Mouse (Mus musculus) neural tube, embryonic 11.5 days (tissue): Measurements from ENCODE around the gene Sox14. TPM values are rescaled to one million over a fixed set of nuclear protein-coding genes. Genes with fewer than 3 reads are reported as not detected.
A peak's percentile ranks its signal among the peaks of the same experiment; 100 is the strongest.

Source experiments
- ATAC-seq: fragments of 200-750 bp; cut with Nextera tagmentation; 2 replicates; pipeline ENCODE4 v1.8.0; 2017; ENCODE audit warnings: moderate number of reproducible peaks, mild to moderate bottlenecking, moderate TSS enrichment, moderate library complexity; ENCODE audit not compliant: insufficient read depth, low FRiP score, low TSS enrichment
- DNase-seq: peaks from one replicate; pipeline ENCODE4 v3.0.0-alpha.2; 2015; ENCODE audit warnings: low spot score
- H3K27ac ChIP-seq: fragments of 300-500 bp; sonication (generic); 2 replicates; pipeline ENCODE4 v1.5.1; 2014; ENCODE audit warnings: low read depth, mild to moderate bottlenecking, low read length
- H3K27me3 ChIP-seq: fragments of 300-500 bp; sonication (generic); 2 replicates; pipeline ENCODE4 v1.6.1; 2014; ENCODE audit warnings: mild to moderate bottlenecking, low read length, mixed read lengths; ENCODE audit not compliant: control insufficient read depth, insufficient read depth
- H3K36me3 ChIP-seq: fragments of 300-500 bp; sonication (generic); 2 replicates; pipeline ENCODE4 v1.6.1; 2014; ENCODE audit warnings: mild to moderate bottlenecking, low read length, moderate library complexity, mixed read lengths; ENCODE audit not compliant: control insufficient read depth, insufficient read depth
- H3K4me1 ChIP-seq: fragments of 300-500 bp; sonication (generic); 2 replicates; pipeline ENCODE4 v1.6.1; 2014; ENCODE audit warnings: low read length, mixed read lengths; ENCODE audit not compliant: control insufficient read depth, insufficient read depth
- H3K4me2 ChIP-seq: fragments of 300-500 bp; sonication (generic); 2 replicates; pipeline ENCODE4 v1.6.1; 2014; ENCODE audit warnings: low read depth, mild to moderate bottlenecking, moderate library complexity
- H3K4me3 ChIP-seq: fragments of 300-500 bp; sonication (generic); 2 replicates; pipeline ENCODE4 v1.5.1; 2014; ENCODE audit warnings: low read depth, low read length
- H3K9ac ChIP-seq: fragments of 300-500 bp; sonication (generic); 2 replicates; pipeline ENCODE4 v1.6.1; 2014; ENCODE audit warnings: mild to moderate bottlenecking, low read length
- H3K9me3 ChIP-seq: fragments of 300-500 bp; sonication (generic); 2 replicates; pipeline ENCODE4 v1.6.1; 2016; ENCODE audit warnings: low read length; ENCODE audit not compliant: control insufficient read depth
- WGBS: fragments of 180-500 bp; shearing (Covaris S2); extraction: QIAGEN DNeasy Blood & Tissue Kit; methylation state at CpG from one replicate; pipeline ENCODE4 v1.1.7; 2014; 5-methylcytosine and 5-hydroxymethylcytosine counted together
- polyA plus RNA-seq: library from polyadenylated mRNA; unstranded; fragments of >200 nt; fragmentation: Nextera tagmentation; extraction: Ambion mirVana; gene quantifications from 2 replicates; pipeline ENCODE4 v1.2.1, GENCODE M21; 2014

Sox14 gene
- polyA plus RNA-seq, 1 experiment from 2014 or later: 4.2 TPM

- under 1% methylated on average over 31 of the region's 31 CpGs for WGBS
- Histone ChIP-seq H3K4me3 (peak overlapping the region; percentile 10), H3K27me3 (peaks cover 100% of the 10 kb centered on the region), H3K9me3 (no peaks in the 10 kb centered on the region), H3K27ac (no peak overlapping the region), H3K9ac (no peak overlapping the region), H3K4me2 (peak overlapping the region; percentile 5; the same call in 1 of the 2 replicates), H3K4me1 (peaks cover 19% of the 10 kb centered on the region), H3K36me3 (no peaks in the 10 kb centered on the region)
- peak; percentile 48; the same call in 1 of the 2 replicates for ATAC-seq
- DNase-seq: peak; percentile 73
These were observed 3.5 kb downstream of the Sox14 start for GRCm38 (mm10) chr9:99872204-99873115.

- H3K4me2 ChIP-seq: 0 out of 2 replicates have a peak overlapping the region, but pooled peaks have one; percentile 12
- WGBS: under 1% methylated on average over 34 of the region's 34 CpGs
- no peak overlapping the region for H3K9ac ChIP-seq
- H3K4me3 ChIP-seq: peak overlapping the region; percentile 10; the same call in 1 of the 2 replicates
- no peaks in the 10 kb centered on the region for H3K36me3 ChIP-seq
- H3K27ac ChIP-seq: no peak overlapping the region
- DNase-seq: peak; percentile 60
- peaks cover 19% of the 10 kb centered on the region for H3K4me1 ChIP-seq
- H3K9me3 ChIP-seq: no peaks in the 10 kb centered on the region
- H3K27me3 ChIP-seq: peaks cover 100% of the 10 kb centered on the region
- no peak for ATAC-seq
These were observed 4.3 kb downstream of the Sox14 start for GRCm38 (mm10) chr9:99871556-99872203.

GRCm38 (mm10) chr9:99870780-99871555 is 5.0 kb downstream of the Sox14 start:
- DNase-seq: peak; percentile 59
- Histone ChIP-seq H3K9ac (no peak overlapping the region), H3K9me3 (no peaks in the 10 kb centered on the region), H3K4me2 (0 out of 2 replicates have a peak overlapping the region, but pooled peaks have one; percentile 12), H3K36me3 (no peaks in the 10 kb centered on the region), H3K27me3 (peaks cover 99% of the 10 kb centered on the region), H3K4me3 (no peak overlapping the region), H3K4me1 (peaks cover 17% of the 10 kb centered on the region), H3K27ac (no peak overlapping the region)
- no peak for ATAC-seq
- WGBS: 1% methylated on average over 37 of the region's 37 CpGs

GRCm38 (mm10) chr9:99869936-99870779 is 5.8 kb downstream of the Sox14 start:
- DNase-seq: peak; percentile 40
- Histone ChIP-seq H3K9me3 (no peaks in the 10 kb centered on the region), H3K4me2 (no peak overlapping the region), H3K9ac (no peak overlapping the region), H3K27ac (no peak overlapping the region), H3K36me3 (no peaks in the 10 kb centered on the region), H3K4me1 (peaks cover 13% of the 10 kb centered on the region; the same call in 1 of the 2 replicates), H3K4me3 (no peak overlapping the region), H3K27me3 (peaks cover 96% of the 10 kb centered on the region)
- no peak for ATAC-seq
- 1% methylated on average over 34 of the region's 34 CpGs for WGBS

GRCm38 (mm10) chr9:99869275-99869674 is 6.7 kb downstream of the Sox14 start:
- 0% methylated on average over 29 of the region's 29 CpGs for WGBS
- Histone ChIP-seq H3K9ac (no peak overlapping the region), H3K27ac (no peak overlapping the region), H3K36me3 (no peaks in the 10 kb centered on the region), H3K4me1 (peaks cover 13% of the 10 kb centered on the region; the same call in 1 of the 2 replicates), H3K9me3 (no peaks in the 10 kb centered on the region), H3K4me2 (peak overlapping the region; percentile 9; the same call in 1 of the 2 replicates), H3K4me3 (peak overlapping the region; percentile 19; the same call in 1 of the 2 replicates), H3K27me3 (peaks cover 88% of the 10 kb centered on the region)
- peak; percentile 38 for DNase-seq
- no peak for ATAC-seq

GRCm38 (mm10) chr9:99868606-99869005 is 7.4 kb downstream of the Sox14 start:
- peak; percentile 79 for DNase-seq
- Histone ChIP-seq H3K27me3 (peaks cover 82% of the 10 kb centered on the region), H3K9ac (no peak overlapping the region), H3K4me3 (peak overlapping the region; percentile 19; the same call in 1 of the 2 replicates), H3K27ac (no peak overlapping the region), H3K9me3 (no peaks in the 10 kb centered on the region), H3K36me3 (no peaks in the 10 kb centered on the region), H3K4me2 (peak overlapping the region; percentile 9; the same call in 1 of the 2 replicates), H3K4me1 (peaks cover 13% of the 10 kb centered on the region; the same call in 1 of the 2 replicates)
- WGBS: under 1% methylated on average over 26 of the region's 26 CpGs
- ATAC-seq: peak; percentile 31; the same call in 1 of the 2 replicates

GRCm38 (mm10) chr9:99868054-99868453 is 7.9 kb downstream of the Sox14 start:
- Histone ChIP-seq H3K36me3 (no peaks in the 10 kb centered on the region), H3K9me3 (no peaks in the 10 kb centered on the region), H3K9ac (no peak overlapping the region), H3K4me2 (no peak overlapping the region), H3K4me3 (no peak overlapping the region), H3K27ac (no peak overlapping the region), H3K27me3 (peaks cover 78% of the 10 kb centered on the region), H3K4me1 (peaks cover 13% of the 10 kb centered on the region; the same call in 1 of the 2 replicates)
- no peak for ATAC-seq
- WGBS: under 1% methylated on average over 11 of the region's 11 CpGs
- DNase-seq: no peak
